In genomic region chr1:182332090-182333034, GRCm38 (mm10) we compare ENCODE assay signal across 19 mouse cellular contexts. TPM values are rescaled to one million over a fixed set of nuclear protein-coding genes. Genes with fewer than 3 reads are reported as not detected.
DNase-seq lines count a peak whose midpoint lies in the region; ATAC-seq lines count a peak whose summit lies in the region.
"Had no signal": no experiment of that assay in that cellular context is flagged by ENCODE, and none has a peak within 500 bp of the region (broad histone marks: within the 10 kb centered on the region; RNA-seq: fewer than 3 reads in every experiment).

No protein-coding gene starts in this region.

- no peak overlapping the region for H3K9ac ChIP-seq in forebrain, embryonic 16.5 days (replicated peaks; ENCODE audit: low read depth, low read length)
- no peak overlapping the region for H3K9ac ChIP-seq in neural tube, embryonic 15.5 days (replicated peaks)
- H3K9ac ChIP-seq: heart, embryonic 13.5 days; stomach, embryonic 15.5 days had no signal

- WGBS in forebrain, embryonic 16.5 days, result 90% methylated on average over 5 of the region's 5 CpGs
- WGBS in neural tube, embryonic 15.5 days, result 60% methylated on average over 5 of the region's 5 CpGs
- 92% methylated on average over 5 of the region's 5 CpGs for WGBS in heart, embryonic 10.5 days

- peaks cover 58% of the 10 kb centered on the region for H3K4me1 ChIP-seq in megakaryocyte, embryonic 14.5 days
- H3K4me1 ChIP-seq in forebrain, embryonic 16.5 days (replicated peaks; ENCODE audit: control insufficient read depth, insufficient read depth, low read length), result peaks cover 6% of the 10 kb centered on the region; the same call in 1 of the 2 replicates
- H3K4me1 ChIP-seq in neural tube, embryonic 15.5 days, result peaks cover 24% of the 10 kb centered on the region
- no peaks in the 10 kb centered on the region for H3K4me1 ChIP-seq in heart, embryonic 10.5 days
- H3K4me1 ChIP-seq: stomach, embryonic 15.5 days had no signal

- DNase-seq in frontal cortex, postnatal 36 days (ENCODE audit: low spot score in 2 of 2), result no peak
- DNase-seq in heart, embryonic 10.5 days (ENCODE audit: low spot score), result no peak
- DNase-seq: adrenal gland, postnatal 25 days; B cell, adult 2 months; cerebellum, adult 11-12 months; cerebellum, postnatal 25 days; kidney, adult 8-10 months; kidney, postnatal 14 days; lung, adult 18-20 months; retina, postnatal 1 day; thymus, adult 18-20 months had no signal

- H3K27ac ChIP-seq in forebrain, embryonic 16.5 days (ENCODE audit: low read length), result no peak overlapping the region
- H3K27ac ChIP-seq in neural tube, embryonic 15.5 days (replicated peaks), result peak overlapping the region; percentile 35
- no peak overlapping the region for H3K27ac ChIP-seq in heart, embryonic 10.5 days
- H3K27ac ChIP-seq: heart, embryonic 13.5 days; stomach, embryonic 15.5 days had no signal

- no peaks in the 10 kb centered on the region for H3K9me3 ChIP-seq in megakaryocyte, embryonic 14.5 days
- no peaks in the 10 kb centered on the region for H3K9me3 ChIP-seq in forebrain, embryonic 16.5 days (ENCODE audit: control insufficient read depth, low read length)
- no peaks in the 10 kb centered on the region for H3K9me3 ChIP-seq in neural tube, embryonic 15.5 days (replicated peaks)
- no peaks in the 10 kb centered on the region for H3K9me3 ChIP-seq in heart, embryonic 10.5 days
- H3K9me3 ChIP-seq: heart, embryonic 13.5 days; stomach, embryonic 15.5 days had no signal

- ATAC-seq in frontal cortex, adult (ENCODE audit: low TSS enrichment), result peak; percentile 16
- ATAC-seq in megakaryocyte, adult 5-6 weeks (ENCODE audit: poor library complexity, severe bottlenecking), result no peak
- ATAC-seq in forebrain, embryonic 16.5 days, result peak; percentile 52; the same call in 1 of the 2 replicates
- ATAC-seq in neural tube, embryonic 15.5 days (ENCODE audit: low FRiP score), result peak; percentile 87

- H3K4me3 ChIP-seq in megakaryocyte, embryonic 14.5 days (replicated peaks), result peak overlapping the region; percentile 50
- H3K4me3 ChIP-seq in forebrain, embryonic 16.5 days (replicated peaks; ENCODE audit: low read length), result no peak overlapping the region
- no peak overlapping the region for H3K4me3 ChIP-seq in neural tube, embryonic 15.5 days (replicated peaks)
- H3K4me3 ChIP-seq in heart, embryonic 10.5 days, result no peak overlapping the region
- H3K4me3 ChIP-seq: heart, embryonic 13.5 days; layer of hippocampus, adult 2 months; stomach, embryonic 15.5 days had no signal

- no peaks in the 10 kb centered on the region for H3K27me3 ChIP-seq in megakaryocyte, embryonic 14.5 days (replicated peaks)
- H3K27me3 ChIP-seq in forebrain, embryonic 16.5 days (replicated peaks; ENCODE audit: control insufficient read depth, insufficient read depth, low read length), result no peaks in the 10 kb centered on the region
- no peaks in the 10 kb centered on the region for H3K27me3 ChIP-seq in neural tube, embryonic 15.5 days (replicated peaks)
- H3K27me3 ChIP-seq in heart, embryonic 10.5 days (ENCODE audit: insufficient read depth, poor library complexity, severe bottlenecking), result no peaks in the 10 kb centered on the region
- H3K27me3 ChIP-seq: heart, embryonic 13.5 days; stomach, embryonic 15.5 days had no signal

- H3K4me2 ChIP-seq in forebrain, embryonic 16.5 days (ENCODE audit: low read length), result no peak overlapping the region
- peak overlapping the region; percentile 1; the same call in 1 of the 2 replicates for H3K4me2 ChIP-seq in neural tube, embryonic 15.5 days
- H3K4me2 ChIP-seq: heart, embryonic 13.5 days; stomach, embryonic 15.5 days had no signal

- peaks cover 44% of the 10 kb centered on the region for H3K36me3 ChIP-seq in megakaryocyte, embryonic 14.5 days (replicated peaks; ENCODE audit: low read length)
- 0 out of 2 replicates have a peak, but pooled peaks cover 5% of the 10 kb centered on the region for H3K36me3 ChIP-seq in forebrain, embryonic 16.5 days (ENCODE audit: control insufficient read depth, insufficient read depth)
- H3K36me3 ChIP-seq in neural tube, embryonic 15.5 days, result peaks cover 17% of the 10 kb centered on the region
- peaks cover 24% of the 10 kb centered on the region for H3K36me3 ChIP-seq in heart, embryonic 10.5 days

RNA-seq across cellular contexts. Expression of gene Fbxo28, which starts 9.1 kb away (rescaled TPM):
- 9.9 and 83.2 TPM in 2 replicates for polyA plus RNA-seq in megakaryocyte, embryonic 14.5 days (2012; ENCODE audit: insufficient read depth, low replicate concordance)
- 20.8 and 23.8 TPM in 2 replicates for total RNA-seq in megakaryocyte, adult 5-6 weeks (2015)
- 21.2 and 23.3 TPM in 2 replicates for total RNA-seq in megakaryocyte, adult 5-6 weeks (2017)
- polyA plus RNA-seq in forebrain, embryonic 16.5 days (2015; fragmentation: Nextera tagmentation; extraction: Ambion mirVana), result 30.3 and 36.3 TPM in 2 replicates
- 20.0 and 23.6 TPM in 2 replicates for polyA plus RNA-seq in neural tube, embryonic 15.5 days (2015; fragmentation: Nextera tagmentation; extraction: Ambion mirVana)
- 14.6 and 19.0 TPM in 2 replicates for polyA plus RNA-seq in heart, embryonic 10.5 days (2016; fragmentation: Nextera tagmentation; extraction: Ambion mirVana)

RNA-seq across cellular contexts. Expression of gene Degs1, which starts 49.8 kb away (rescaled TPM):
- polyA plus RNA-seq in megakaryocyte, embryonic 14.5 days (2012; ENCODE audit: insufficient read depth, low replicate concordance), result 9.6 and 32.4 TPM in 2 replicates
- 417 and 430 TPM in 2 replicates for total RNA-seq in megakaryocyte, adult 5-6 weeks (2015)
- total RNA-seq in megakaryocyte, adult 5-6 weeks (2017), result 194 and 208 TPM in 2 replicates
- 62.7 and 72.0 TPM in 2 replicates for polyA plus RNA-seq in forebrain, embryonic 16.5 days (2015; fragmentation: Nextera tagmentation; extraction: Ambion mirVana)
- 101 and 108 TPM in 2 replicates for polyA plus RNA-seq in neural tube, embryonic 15.5 days (2015; fragmentation: Nextera tagmentation; extraction: Ambion mirVana)
- 156 and 164 TPM in 2 replicates for polyA plus RNA-seq in heart, embryonic 10.5 days (2016; fragmentation: Nextera tagmentation; extraction: Ambion mirVana)
